Mouse (Mus musculus) liver, embryonic 15.5 days (tissue): ENCODE measurements around the gene Lcn8. TPM values are rescaled to one million over a fixed set of nuclear protein-coding genes. Genes with fewer than 3 reads are reported as not detected.

Experiments
- ATAC-seq: fragments of 200-750 bp; cut with Nextera tagmentation; 2 replicates; pipeline ENCODE4 v1.8.0; 2017; ENCODE audit warnings: moderate number of reproducible peaks, mild to moderate bottlenecking, moderate library complexity; ENCODE audit not compliant: insufficient read depth
- H3K27ac ChIP-seq: fragments of 300-500 bp; sonication (generic); replicated peaks from 2 replicates; pipeline ENCODE4 v1.5.1; 2015; ENCODE audit warnings: mild to moderate bottlenecking, inconsistent platforms
- H3K27me3 ChIP-seq: fragments of 300-500 bp; sonication (generic); 2 replicates; pipeline ENCODE4 v1.6.1; 2015; ENCODE audit warnings: mild to moderate bottlenecking, inconsistent platforms
- H3K36me3 ChIP-seq: fragments of 300-500 bp; sonication (generic); replicated peaks from 2 replicates; pipeline ENCODE4 v1.6.1; 2015; ENCODE audit warnings: moderate library complexity, mild to moderate bottlenecking, inconsistent platforms
- H3K4me1 ChIP-seq: fragments of 300-500 bp; sonication (generic); replicated peaks from 2 replicates; pipeline ENCODE4 v1.6.1; 2015; ENCODE audit warnings: inconsistent platforms
- H3K4me2 ChIP-seq: fragments of 300-500 bp; sonication (generic); 2 replicates; pipeline ENCODE4 v1.6.1; 2015; ENCODE audit warnings: moderate library complexity, mild to moderate bottlenecking, inconsistent platforms
- H3K4me3 ChIP-seq: fragments of 300-500 bp; sonication (generic); replicated peaks from 2 replicates; pipeline ENCODE4 v1.5.1; 2015; ENCODE audit warnings: mild to moderate bottlenecking, inconsistent platforms
- H3K9ac ChIP-seq: fragments of 300-500 bp; sonication (generic); 2 replicates; pipeline ENCODE4 v1.6.1; 2015; ENCODE audit warnings: moderate library complexity, mild to moderate bottlenecking, inconsistent platforms
- H3K9me3 ChIP-seq: fragments of 300-500 bp; sonication (generic); replicated peaks from 2 replicates; pipeline ENCODE4 v1.6.1; 2016; ENCODE audit warnings: inconsistent platforms
- WGBS: fragments of 180-500 bp; shearing (Covaris S2); methylation state at CpG from one replicate; pipeline ENCODE4 v1.1.7; 2015; ENCODE audit warnings: mixed read lengths; ENCODE audit not compliant: insufficient replicate concordance; 5-methylcytosine and 5-hydroxymethylcytosine counted together
- polyA plus RNA-seq: library from polyadenylated mRNA; unstranded; fragments of >200 nt; fragmentation: Nextera tagmentation; extraction: Ambion mirVana; gene quantifications from 2 replicates; pipeline ENCODE4 v1.2.1, GENCODE M21; 2015

Lcn8 gene
- not detected in 2 replicates for polyA plus RNA-seq

- Histone ChIP-seq H3K9me3 (no peaks in the 10 kb centered on the region), H3K9ac (no peak within 1 kb of the TSS), H3K4me3 (no peak within 1 kb of the TSS), H3K4me2 (no peak within 1 kb of the TSS), H3K27ac (no peak within 1 kb of the TSS), H3K4me1 (no peaks in the 10 kb centered on the region), H3K27me3 (peaks cover 5% of the 10 kb centered on the region; the same call in 1 of the 2 replicates), H3K36me3 (no peaks in the 10 kb centered on the region)
- ATAC-seq, result no peak
- 44% methylated on average over 2 of the region's 2 CpGs for WGBS
These were observed at the start of gene Lcn8 for GRCm38 (mm10) chr2:25652902-25653301. Gene Lcn8 (plus strand): TSS chr2:25653120.

GRCm38 (mm10) chr2:25607761-25608622, 44.9 kb upstream of the Lcn8 start, which contains the start of gene Rabl6:
Gene Rabl6 (minus strand): TSS chr2:25608521.
- Histone ChIP-seq H3K4me3 (peak within 1 kb of the TSS; percentile 89), H3K27me3 (peaks cover 6% of the 10 kb centered on the region; the same call in 1 of the 2 replicates), H3K27ac (peak within 1 kb of the TSS; percentile 86), H3K4me2 (peak within 1 kb of the TSS; percentile 80), H3K4me1 (peaks cover 31% of the 10 kb centered on the region), H3K9me3 (no peaks in the 10 kb centered on the region), H3K9ac (peak within 1 kb of the TSS; percentile 91), H3K36me3 (peaks cover 5% of the 10 kb centered on the region)
- peak; percentile 79 for ATAC-seq
- WGBS, result under 1% methylated on average over 80 of the region's 80 CpGs

- H3K36me3 ChIP-seq, result no peaks in the 10 kb centered on the region; the same call in 1 of the 2 replicates
- peaks cover 31% of the 10 kb centered on the region for H3K4me1 ChIP-seq
- no peaks in the 10 kb centered on the region for H3K9me3 ChIP-seq
- WGBS, result 50% methylated on average over 10 of the region's 10 CpGs
- H3K4me2 ChIP-seq, result peak overlapping the region; percentile 80
- H3K9ac ChIP-seq, result 0 out of 2 replicates have a peak overlapping the region, but pooled peaks have one; percentile 8
- peak overlapping the region; percentile 86; the same call in 1 of the 2 replicates for H3K27ac ChIP-seq
- peaks cover 11% of the 10 kb centered on the region; the same call in 1 of the 2 replicates for H3K27me3 ChIP-seq
- ATAC-seq, result no peak
- peak overlapping the region; percentile 89 for H3K4me3 ChIP-seq
These were observed 44.2 kb upstream of the Lcn8 start for GRCm38 (mm10) chr2:25608671-25609070.

DNA sequence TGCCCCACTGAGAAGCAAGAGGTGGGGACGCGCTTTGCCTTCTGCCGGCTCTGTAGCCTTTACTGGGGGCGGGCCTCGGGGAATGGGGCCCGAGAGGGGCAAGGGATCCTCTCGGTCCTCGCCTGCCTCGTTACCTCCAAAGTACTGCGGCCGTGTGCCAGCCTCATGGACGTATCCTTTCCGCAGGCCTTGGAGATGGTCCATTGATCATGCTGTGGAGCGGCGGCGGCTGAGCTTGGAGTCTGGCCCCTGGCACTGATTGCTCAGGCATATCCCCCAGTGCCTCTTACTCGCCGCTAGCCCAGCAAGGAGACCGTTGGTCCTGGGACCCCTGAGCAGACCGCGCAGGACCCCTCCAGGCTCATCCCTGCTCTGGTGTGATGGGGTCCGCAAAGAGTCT, 36.5 kb upstream of the Lcn8 start:
- no peak overlapping the region for H3K27ac ChIP-seq
- peaks cover 13% of the 10 kb centered on the region for H3K4me1 ChIP-seq
- H3K36me3 ChIP-seq, result no peaks in the 10 kb centered on the region
- H3K9me3 ChIP-seq, result no peaks in the 10 kb centered on the region
- peaks cover 66% of the 10 kb centered on the region for H3K27me3 ChIP-seq
- no peak for ATAC-seq
- WGBS, result 18% methylated on average over 22 of the region's 22 CpGs
- H3K9ac ChIP-seq, result no peak overlapping the region
- no peak overlapping the region for H3K4me3 ChIP-seq
- peak overlapping the region; percentile 13 for H3K4me2 ChIP-seq

- Histone ChIP-seq H3K4me3 (no peak within 1 kb of the TSS), H3K9me3 (no peaks in the 10 kb centered on the region), H3K27me3 (peaks cover 66% of the 10 kb centered on the region), H3K27ac (no peak within 1 kb of the TSS), H3K9ac (no peak within 1 kb of the TSS), H3K4me2 (no peak within 1 kb of the TSS), H3K36me3 (no peaks in the 10 kb centered on the region), H3K4me1 (peaks cover 18% of the 10 kb centered on the region)
- 49% methylated on average over 3 of the region's 3 CpGs for WGBS
- ATAC-seq, result no peak
These were observed 35.3 kb upstream of the Lcn8 start, which contains the start of gene Ccdc183 for GRCm38 (mm10) chr2:25617578-25617977. Gene Ccdc183 (minus strand): TSS chr2:25617678.

DNA sequence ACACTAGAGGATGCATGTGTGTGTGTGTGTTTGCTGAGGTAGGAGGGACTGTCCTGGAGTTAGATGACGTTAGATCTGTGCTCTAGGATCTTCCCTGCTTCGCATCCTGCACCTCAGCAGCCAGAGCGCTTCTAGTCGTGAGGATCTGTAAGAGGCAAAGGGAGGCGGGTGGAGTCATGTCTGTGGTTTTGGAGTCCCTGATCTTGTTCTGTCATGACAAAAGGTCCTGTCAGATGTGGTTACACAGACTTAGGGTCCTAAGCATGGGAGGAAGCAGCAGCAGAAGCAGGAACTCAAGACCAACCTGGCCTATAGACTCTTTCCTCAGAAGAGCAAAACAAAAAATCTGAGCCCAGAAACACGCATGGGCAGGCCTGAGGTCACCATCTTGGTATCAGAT, 32.5 kb upstream of the Lcn8 start:
- Histone ChIP-seq H3K4me1 (peaks cover 18% of the 10 kb centered on the region), H3K27me3 (peaks cover 49% of the 10 kb centered on the region), H3K4me2 (no peak overlapping the region), H3K36me3 (no peaks in the 10 kb centered on the region), H3K4me3 (no peak overlapping the region), H3K9ac (no peak overlapping the region), H3K27ac (no peak overlapping the region), H3K9me3 (no peaks in the 10 kb centered on the region)
- 11% methylated on average over 6 of the region's 6 CpGs for WGBS
- ATAC-seq, result no peak

DNA sequence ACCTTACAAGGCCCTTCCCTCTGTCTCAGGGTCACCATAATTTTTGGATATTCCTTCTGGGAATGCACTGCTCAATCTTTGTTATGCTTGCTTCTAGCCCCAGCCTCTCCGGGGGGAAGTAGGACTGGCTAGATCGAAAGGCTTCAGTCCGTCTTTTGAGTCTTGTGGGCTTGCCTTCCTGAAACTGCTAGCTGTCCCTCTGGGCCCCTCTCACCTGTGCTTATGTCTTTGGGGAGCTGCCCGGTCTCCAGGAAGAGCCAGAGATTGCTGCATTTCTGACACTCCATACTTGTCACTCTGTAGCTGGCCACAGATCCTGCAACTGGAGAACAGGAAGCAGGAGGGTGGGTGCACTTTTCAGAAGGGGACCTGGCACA, 32.1 kb upstream of the Lcn8 start:
- H3K9ac ChIP-seq, result no peak overlapping the region

DNA sequence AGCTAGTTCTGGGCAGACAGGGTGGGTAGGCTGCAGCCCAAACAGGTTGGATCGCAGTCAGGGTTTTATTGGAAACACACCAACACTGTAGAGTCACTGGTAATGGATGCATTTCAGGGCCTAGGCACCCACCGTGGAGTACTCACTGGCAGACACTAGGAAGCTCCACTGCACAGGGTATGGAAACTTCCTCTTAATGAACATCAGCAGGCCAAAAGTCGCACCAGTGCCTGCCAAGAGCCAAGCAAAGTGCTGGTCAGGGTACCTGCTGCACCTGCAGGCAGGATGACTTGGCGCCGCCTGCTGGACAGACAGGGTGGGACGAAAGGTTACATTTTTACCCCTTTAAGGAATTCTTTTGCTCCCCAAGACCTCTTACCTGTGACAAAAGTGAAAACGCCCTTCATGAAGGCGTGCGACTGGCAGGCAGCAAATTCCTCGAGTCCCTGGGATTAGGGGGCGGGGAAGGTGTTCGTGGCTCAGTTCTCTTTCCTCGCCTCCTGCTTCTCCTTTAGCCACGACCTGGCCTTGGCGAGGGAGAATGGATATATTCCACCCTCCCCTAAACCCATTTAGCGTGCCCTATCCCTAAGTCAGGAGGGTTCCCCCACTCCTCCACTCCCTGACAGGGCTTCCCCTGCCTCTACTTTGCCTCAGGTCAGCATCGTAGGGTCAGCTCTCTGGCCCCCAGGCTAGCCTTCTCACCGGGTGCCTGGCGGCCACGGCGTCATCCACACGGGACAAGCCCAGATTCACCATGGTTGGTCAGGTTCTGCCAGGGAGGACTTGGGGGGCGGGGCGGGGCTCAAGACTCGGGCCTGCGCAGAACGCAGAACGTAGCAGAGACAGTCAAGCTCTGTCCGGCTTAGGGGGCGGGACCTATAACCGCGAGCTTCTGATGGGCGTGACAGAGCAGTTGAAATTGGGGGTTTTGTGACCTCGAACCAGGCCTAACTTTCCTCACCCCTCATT, 31.4 kb upstream of the Lcn8 start, which contains the start of gene Tmem141:
Tmem141 (minus strand) TSS at position 777 of the 972 bp plus-strand sequence.
- Histone ChIP-seq H3K9me3 (no peaks in the 10 kb centered on the region), H3K4me1 (peaks cover 12% of the 10 kb centered on the region), H3K4me3 (peak within 1 kb of the TSS; percentile 52), H3K27ac (no peak within 1 kb of the TSS), H3K36me3 (no peaks in the 10 kb centered on the region), H3K9ac (no peak within 1 kb of the TSS), H3K27me3 (peaks cover 38% of the 10 kb centered on the region), H3K4me2 (peak within 1 kb of the TSS; percentile 74)
- WGBS, result 7% methylated on average over 34 of the region's 34 CpGs
- ATAC-seq, result peak; percentile 79

More for the DNA sequence above, 32.1 kb upstream of the Lcn8 start:
- Histone ChIP-seq H3K36me3 (no peaks in the 10 kb centered on the region), H3K27me3 (peaks cover 44% of the 10 kb centered on the region), H3K4me2 (peak overlapping the region; percentile 74), H3K4me1 (peaks cover 17% of the 10 kb centered on the region), H3K27ac (no peak overlapping the region), H3K9me3 (no peaks in the 10 kb centered on the region), H3K4me3 (no peak overlapping the region)
- 50% methylated on average over 4 of the region's 4 CpGs for WGBS
- ATAC-seq, result no peak

DNA sequence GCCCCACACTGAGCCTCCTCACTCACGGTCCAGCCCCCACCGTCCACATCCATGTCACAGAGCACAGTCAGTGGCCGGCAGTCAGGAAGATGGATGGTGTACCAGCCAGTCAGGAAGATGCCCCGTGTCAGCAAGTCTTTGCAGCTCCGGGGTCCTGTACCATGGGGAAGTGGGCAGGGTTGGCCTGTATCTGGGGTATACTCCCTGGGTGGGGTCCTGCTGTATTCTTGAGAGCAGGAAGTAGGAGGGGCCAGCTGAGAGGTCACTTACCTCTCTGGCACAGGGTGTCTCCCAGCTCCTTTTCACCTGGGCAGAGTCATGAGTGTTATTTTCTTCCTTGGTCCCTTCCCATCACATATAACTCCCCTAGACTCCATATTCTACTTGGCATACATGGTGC, 26.9 kb upstream of the Lcn8 start:
- H3K27ac ChIP-seq, result no peak overlapping the region
- no peaks in the 10 kb centered on the region for H3K9me3 ChIP-seq
- peaks cover 13% of the 10 kb centered on the region for H3K4me1 ChIP-seq
- no peak overlapping the region for H3K9ac ChIP-seq
- WGBS, result 32% methylated on average over 5 of the region's 5 CpGs
- H3K36me3 ChIP-seq, result no peaks in the 10 kb centered on the region
- H3K4me3 ChIP-seq, result no peak overlapping the region
- no peak for ATAC-seq
- H3K4me2 ChIP-seq, result no peak overlapping the region
- no peaks in the 10 kb centered on the region for H3K27me3 ChIP-seq

DNA sequence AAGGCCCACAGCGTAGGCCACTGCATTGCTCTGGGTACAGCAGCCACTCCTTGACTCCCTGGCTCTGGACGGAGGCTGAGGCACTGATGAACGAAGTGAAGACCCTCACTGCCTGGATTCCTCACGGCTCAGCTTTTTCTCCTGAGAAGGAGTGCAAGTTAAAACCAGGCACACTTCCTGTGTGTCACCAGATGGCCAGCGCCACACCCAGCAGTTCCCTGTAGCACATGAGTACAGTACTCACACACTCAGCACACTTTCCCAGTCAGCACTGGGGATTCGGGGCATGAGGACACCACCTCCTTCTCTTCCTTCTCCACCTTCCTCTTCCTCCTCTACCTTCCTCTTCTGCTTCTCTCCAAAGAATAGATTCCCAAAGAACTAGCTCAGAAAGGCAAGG, 25.1 kb upstream of the Lcn8 start, which contains the start of gene Fcna:
Fcna (minus strand) TSS at position 220 of the 400 bp plus-strand sequence.
- Histone ChIP-seq H3K4me3 (no peak within 1 kb of the TSS), H3K36me3 (no peaks in the 10 kb centered on the region), H3K9ac (no peak within 1 kb of the TSS), H3K27ac (no peak within 1 kb of the TSS), H3K9me3 (no peaks in the 10 kb centered on the region), H3K27me3 (no peaks in the 10 kb centered on the region), H3K4me2 (no peak within 1 kb of the TSS), H3K4me1 (peaks cover 3% of the 10 kb centered on the region; the same call in 1 of the 2 replicates)
- WGBS, result 53% methylated on average over 6 of the region's 6 CpGs
- peak; percentile 28; the same call in 1 of the 2 replicates for ATAC-seq
